Mouse (Mus musculus) forebrain, embryonic 10.5 days (tissue): Measurements from ENCODE around the gene Rab20. TPM values are rescaled to one million over a fixed set of nuclear protein-coding genes. Genes with fewer than 3 reads are reported as not detected.

Experiments
- DNase-seq: peaks from one replicate; pipeline ENCODE4 v3.0.0-alpha.2; 2017; ENCODE audit warnings: low spot score; ENCODE audit errors: extremely low spot score
- H3K27ac ChIP-seq: fragments of 300-500 bp; sonication (generic); 2 replicates; pipeline ENCODE4 v1.5.1; 2016; ENCODE audit warnings: mild to moderate bottlenecking
- H3K27me3 ChIP-seq: fragments of 300-500 bp; sonication (generic); 2 replicates; pipeline ENCODE4 v1.6.1; 2016; ENCODE audit warnings: mild to moderate bottlenecking; ENCODE audit not compliant: poor library complexity, severe bottlenecking
- H3K36me3 ChIP-seq: fragments of 300-500 bp; sonication (generic); replicated peaks from 2 replicates; pipeline ENCODE4 v1.6.1; 2016; ENCODE audit warnings: mild to moderate bottlenecking, moderate library complexity
- H3K4me1 ChIP-seq: fragments of 300-500 bp; sonication (generic); 2 replicates; pipeline ENCODE4 v1.6.1; 2016
- H3K4me3 ChIP-seq: fragments of 300-500 bp; sonication (generic); 2 replicates; pipeline ENCODE4 v1.5.1; 2016; ENCODE audit warnings: mild to moderate bottlenecking, moderate library complexity
- H3K9me3 ChIP-seq: fragments of 300-500 bp; sonication (generic); 2 replicates; pipeline ENCODE4 v1.6.1; 2016; ENCODE audit warnings: mild to moderate bottlenecking, moderate library complexity
- WGBS: fragments of 180-500 bp; shearing (Covaris S2); methylation state at CpG from one replicate; pipeline ENCODE4 v1.1.7; 2016; 5-methylcytosine and 5-hydroxymethylcytosine counted together
- polyA plus RNA-seq: library from polyadenylated mRNA; unstranded; fragments of >200 nt; fragmentation: Nextera tagmentation; extraction: Ambion mirVana; gene quantifications from 2 replicates; pipeline ENCODE4 v1.2.1, GENCODE M21; 2016

Rab20 gene
- 1.4 and 1.7 TPM in 2 replicates for polyA plus RNA-seq

DNA sequence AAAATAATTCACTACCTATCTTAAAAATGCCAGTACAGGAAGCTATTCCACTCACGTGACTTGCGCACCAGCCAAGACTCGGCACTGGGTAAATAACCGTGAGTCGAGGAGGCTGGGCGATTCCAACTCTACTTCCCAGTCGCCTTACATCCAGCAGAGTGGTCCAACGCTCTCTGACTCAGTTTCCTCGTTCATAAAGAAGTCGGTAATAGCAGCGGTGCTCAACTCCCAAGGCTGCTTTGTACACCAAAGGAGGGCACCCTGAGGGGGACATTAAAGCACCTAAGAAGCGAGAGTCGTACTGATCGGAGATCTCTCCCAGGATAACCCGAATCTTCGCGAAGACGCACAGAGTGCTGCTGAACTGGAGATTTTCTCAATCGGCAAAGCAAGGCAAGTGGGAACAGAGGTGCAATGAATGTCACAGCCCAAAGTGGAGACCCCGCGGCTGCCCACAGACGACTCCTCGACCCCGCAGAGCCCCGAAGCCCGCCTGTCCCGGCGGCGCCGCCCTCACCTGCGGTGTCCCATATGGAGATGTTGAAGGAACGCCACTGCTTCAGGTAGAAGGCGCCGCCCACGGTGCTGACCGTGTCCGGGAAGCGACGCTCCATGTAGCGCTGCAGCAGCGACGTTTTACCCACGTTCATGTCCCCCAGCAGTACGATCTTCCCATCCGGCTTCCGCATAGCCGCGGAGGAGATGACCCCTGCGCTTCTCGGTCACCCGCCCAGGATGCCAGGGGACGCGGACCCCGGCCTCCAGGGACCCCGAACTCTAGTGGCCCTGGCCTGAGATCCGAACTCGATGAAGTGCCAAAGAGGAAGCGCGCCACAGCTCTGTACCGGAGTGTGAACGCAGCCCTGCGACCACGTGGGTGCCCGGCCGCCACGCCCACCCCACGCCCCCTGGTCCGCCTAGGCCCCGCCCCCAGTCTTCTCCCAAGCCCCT, at the start of gene Rab20:
TSS of gene Rab20 (minus strand) at position 900 of the 951 bp plus-strand sequence.
- Histone ChIP-seq H3K27me3 (peaks cover 97% of the 10 kb centered on the region), H3K4me1 (peaks cover 63% of the 10 kb centered on the region), H3K36me3 (no peaks in the 10 kb centered on the region), H3K9me3 (no peaks in the 10 kb centered on the region), H3K27ac (peak within 1 kb of the TSS; percentile 30; the same call in 1 of the 2 replicates), H3K4me3 (peak within 1 kb of the TSS; percentile 66)
- WGBS: under 1% methylated on average over 69 of the region's 69 CpGs
- DNase-seq: peak; percentile 74

DNA sequence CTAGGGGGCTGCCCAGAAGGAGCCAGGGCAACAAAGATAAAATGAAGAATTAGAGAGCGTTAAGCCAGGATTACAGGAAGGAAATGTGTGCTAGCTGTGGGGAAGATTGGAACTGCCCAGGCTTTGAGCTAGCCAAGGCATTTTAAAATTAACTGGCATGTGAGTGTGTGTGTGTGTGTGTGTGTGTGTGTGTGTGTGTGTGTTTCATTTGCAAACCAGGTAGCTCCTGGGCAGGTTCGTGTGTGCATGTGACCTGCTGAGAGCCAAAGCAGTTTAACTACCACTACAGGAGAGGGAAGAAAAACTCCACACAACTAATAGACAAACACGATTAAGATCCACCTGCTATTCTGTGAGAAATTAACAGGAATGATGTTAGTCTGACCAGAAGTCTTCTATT, 44.8 kb upstream of the Rab20 start:
- no peak for DNase-seq
- Histone ChIP-seq H3K9me3 (no peaks in the 10 kb centered on the region), H3K27me3 (no peaks in the 10 kb centered on the region), H3K4me3 (no peak overlapping the region), H3K4me1 (no peaks in the 10 kb centered on the region), H3K36me3 (peaks cover 36% of the 10 kb centered on the region), H3K27ac (no peak overlapping the region)
- 87% methylated on average over 3 of the region's 3 CpGs for WGBS

DNA sequence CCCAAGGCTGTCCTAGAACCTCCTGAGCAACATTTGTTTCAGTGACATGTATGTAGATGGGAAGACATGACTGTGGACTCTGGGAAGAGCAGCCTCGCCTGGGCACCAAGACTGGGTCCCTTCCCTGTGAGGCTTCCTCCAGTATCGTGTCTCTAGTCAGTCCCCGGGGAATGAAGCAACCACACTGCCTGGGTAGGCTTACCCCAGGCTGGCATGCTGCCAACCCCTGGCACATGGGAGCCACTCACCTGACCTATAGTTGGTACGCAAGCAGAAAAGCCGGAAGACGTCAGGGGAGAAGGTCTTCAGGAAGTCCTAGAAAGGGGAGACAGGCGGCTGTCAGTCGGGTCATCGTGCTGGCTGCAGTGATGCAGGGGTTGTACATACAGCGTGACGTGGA, 40.2 kb upstream of the Rab20 start:
- Histone ChIP-seq H3K4me3 (no peak overlapping the region), H3K36me3 (peaks cover 79% of the 10 kb centered on the region), H3K27me3 (no peaks in the 10 kb centered on the region), H3K9me3 (no peaks in the 10 kb centered on the region), H3K27ac (no peak overlapping the region), H3K4me1 (no peaks in the 10 kb centered on the region)
- WGBS: 97% methylated on average over 11 of the region's 11 CpGs
- no peak for DNase-seq

DNA sequence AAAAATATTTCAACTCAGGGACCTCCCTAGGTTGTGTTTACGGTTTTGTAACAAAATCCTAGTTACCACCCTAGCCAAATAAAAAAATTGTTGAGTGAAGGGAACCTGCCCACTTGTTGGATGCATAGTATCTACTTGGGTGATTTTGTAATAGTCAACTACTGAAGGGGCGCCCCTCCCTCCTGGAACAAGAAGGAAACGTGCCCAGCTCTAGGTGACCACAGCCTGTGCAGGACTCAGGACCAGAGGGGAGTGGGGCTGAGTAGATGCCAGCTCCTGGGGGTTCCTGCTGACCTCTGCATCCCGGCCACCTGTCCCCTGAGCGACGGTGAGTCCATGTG, 39.5 kb upstream of the Rab20 start:
- Histone ChIP-seq H3K4me1 (no peaks in the 10 kb centered on the region), H3K27ac (no peak overlapping the region), H3K9me3 (no peaks in the 10 kb centered on the region), H3K27me3 (no peaks in the 10 kb centered on the region), H3K36me3 (peaks cover 82% of the 10 kb centered on the region), H3K4me3 (no peak overlapping the region)
- DNase-seq: no peak
- 87% methylated on average over 6 of the region's 6 CpGs for WGBS

DNA sequence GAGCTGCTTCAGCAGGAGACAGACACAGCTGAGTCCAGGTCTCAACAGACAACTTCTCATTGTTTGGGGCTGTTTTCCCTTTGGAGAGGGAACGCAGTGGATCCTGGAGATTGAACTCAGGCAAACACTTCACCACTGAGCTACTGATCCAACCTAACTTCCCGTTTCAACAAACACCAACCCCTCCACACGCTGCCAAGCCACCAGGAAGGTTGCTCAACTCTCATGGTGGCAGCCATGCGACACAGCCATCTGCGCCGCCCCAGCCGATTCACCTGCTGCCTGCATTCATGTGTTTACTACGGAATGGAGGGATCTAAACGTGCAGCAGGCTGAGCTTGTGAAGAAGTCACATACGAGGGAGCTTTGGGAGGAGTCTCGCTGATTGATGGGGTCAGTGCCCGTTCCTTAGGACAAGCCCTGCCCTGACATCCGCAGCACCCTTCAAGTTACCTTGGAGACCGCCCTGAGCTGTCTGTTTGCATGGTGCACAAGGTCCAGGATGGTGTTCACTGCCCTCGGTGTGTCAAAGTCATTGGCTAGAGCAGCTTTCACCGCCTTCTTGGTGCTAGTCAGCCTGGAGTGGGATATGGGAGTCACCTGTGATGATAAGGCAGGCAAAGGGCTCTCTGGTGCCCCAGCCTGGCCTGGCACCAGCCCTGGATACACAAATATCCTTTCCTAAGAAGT, 39.0 kb upstream of the Rab20 start:
- no peak for DNase-seq
- H3K4me1 ChIP-seq: no peaks in the 10 kb centered on the region
- H3K36me3 ChIP-seq: peaks cover 88% of the 10 kb centered on the region
- no peaks in the 10 kb centered on the region for H3K9me3 ChIP-seq
- WGBS: 93% methylated on average over 16 of the region's 16 CpGs
- no peak overlapping the region for H3K4me3 ChIP-seq
- H3K27me3 ChIP-seq: no peaks in the 10 kb centered on the region
- H3K27ac ChIP-seq: no peak overlapping the region

DNA sequence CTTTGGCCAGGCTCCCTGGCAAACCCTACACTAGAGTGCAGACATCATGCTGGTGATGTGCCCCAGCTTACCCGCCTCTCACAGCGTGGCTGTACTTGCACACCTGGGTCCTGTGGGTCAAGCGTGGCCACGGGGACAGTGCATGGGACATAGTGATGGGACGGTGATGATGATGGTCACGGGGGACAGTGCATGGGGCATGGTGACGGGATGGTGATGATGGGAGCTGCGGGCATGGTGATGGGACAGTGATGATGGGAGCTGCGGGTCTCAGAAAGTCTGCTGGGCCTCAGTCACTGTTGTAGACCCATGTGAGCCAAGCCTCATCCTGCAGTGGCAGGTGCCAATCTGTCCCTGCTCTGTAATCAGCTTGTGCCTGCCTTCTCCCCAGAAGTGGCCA, 37.8 kb upstream of the Rab20 start:
- WGBS: 95% methylated on average over 9 of the region's 9 CpGs
- Histone ChIP-seq H3K27ac (no peak overlapping the region), H3K27me3 (no peaks in the 10 kb centered on the region), H3K4me3 (no peak overlapping the region), H3K4me1 (no peaks in the 10 kb centered on the region), H3K9me3 (no peaks in the 10 kb centered on the region), H3K36me3 (peaks cover 88% of the 10 kb centered on the region)
- DNase-seq: no peak

DNA sequence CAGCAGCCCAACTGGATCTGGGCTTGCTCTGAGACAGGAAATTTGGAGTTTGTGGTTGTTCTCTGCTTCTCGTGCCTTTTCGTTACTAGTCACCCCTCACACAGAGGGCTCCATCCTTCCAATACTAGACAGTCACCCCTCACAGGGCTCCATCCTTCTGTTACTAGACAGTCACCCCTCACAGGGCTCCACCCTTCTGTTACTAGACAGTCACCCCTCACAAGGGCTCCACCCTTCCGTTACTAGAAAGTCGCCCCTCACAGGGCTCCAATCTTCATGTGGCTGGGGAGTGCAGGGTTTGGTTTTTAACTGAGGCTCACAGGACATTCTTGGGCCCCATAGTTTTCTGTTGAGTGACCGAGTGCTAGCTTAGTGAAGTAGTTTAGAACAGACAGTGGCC, 34.7 kb upstream of the Rab20 start:
- WGBS: 92% methylated on average over 5 of the region's 5 CpGs
- H3K4me3 ChIP-seq: no peak overlapping the region
- H3K9me3 ChIP-seq: no peaks in the 10 kb centered on the region
- H3K36me3 ChIP-seq: peaks cover 100% of the 10 kb centered on the region
- no peaks in the 10 kb centered on the region for H3K27me3 ChIP-seq
- no peak for DNase-seq
- H3K27ac ChIP-seq: no peak overlapping the region
- H3K4me1 ChIP-seq: no peaks in the 10 kb centered on the region

DNA sequence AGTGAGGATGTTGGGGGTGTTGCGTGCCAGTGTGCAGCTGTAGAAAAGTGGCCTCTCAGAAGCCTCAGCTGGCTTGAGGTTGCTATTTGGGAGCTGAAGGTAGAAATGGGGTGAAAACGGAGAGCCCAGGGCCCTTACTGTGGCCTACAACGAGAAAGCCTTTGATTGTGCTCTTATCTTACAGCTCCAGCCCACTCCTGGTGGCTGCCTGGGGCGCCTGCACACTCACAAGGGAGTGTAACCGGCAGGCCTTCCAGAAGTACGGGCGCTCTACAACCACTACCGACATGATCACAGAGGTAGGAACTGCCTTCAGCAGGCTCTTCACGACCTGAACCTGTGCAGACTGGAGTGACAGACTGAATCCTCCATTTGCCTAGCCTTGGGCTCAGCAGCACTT, 34.2 kb upstream of the Rab20 start:
- H3K36me3 ChIP-seq: peaks cover 100% of the 10 kb centered on the region
- no peaks in the 10 kb centered on the region for H3K27me3 ChIP-seq
- 88% methylated on average over 9 of the region's 9 CpGs for WGBS
- no peaks in the 10 kb centered on the region for H3K4me1 ChIP-seq
- H3K27ac ChIP-seq: no peak overlapping the region
- no peaks in the 10 kb centered on the region for H3K9me3 ChIP-seq
- no peak for DNase-seq
- H3K4me3 ChIP-seq: no peak overlapping the region

DNA sequence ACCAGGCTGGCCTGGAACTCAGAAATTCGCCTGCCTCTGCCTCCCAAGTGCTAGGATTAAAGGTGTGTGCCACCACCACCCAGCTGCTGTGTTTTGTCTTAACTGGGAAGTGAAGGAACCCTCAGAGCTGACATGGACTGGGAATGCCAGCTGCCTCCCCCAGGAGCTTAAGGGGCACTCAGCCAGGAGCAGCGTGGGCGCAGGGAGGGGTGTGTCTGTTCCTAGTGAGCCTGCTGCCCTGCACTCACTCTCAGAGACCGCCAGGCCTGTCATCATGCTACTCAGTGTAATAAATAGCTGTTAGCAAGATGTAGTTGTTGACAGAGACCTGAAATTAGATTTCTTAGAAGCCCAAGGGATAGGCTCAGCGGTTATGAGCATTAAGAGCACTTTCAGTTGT, 32.5 kb upstream of the Rab20 start:
- no peaks in the 10 kb centered on the region for H3K9me3 ChIP-seq
- no peak overlapping the region for H3K4me3 ChIP-seq
- H3K27ac ChIP-seq: no peak overlapping the region
- 96% methylated on average over 5 of the region's 5 CpGs for WGBS
- peaks cover 100% of the 10 kb centered on the region for H3K36me3 ChIP-seq
- no peaks in the 10 kb centered on the region for H3K4me1 ChIP-seq
- H3K27me3 ChIP-seq: no peaks in the 10 kb centered on the region
- DNase-seq: no peak

DNA sequence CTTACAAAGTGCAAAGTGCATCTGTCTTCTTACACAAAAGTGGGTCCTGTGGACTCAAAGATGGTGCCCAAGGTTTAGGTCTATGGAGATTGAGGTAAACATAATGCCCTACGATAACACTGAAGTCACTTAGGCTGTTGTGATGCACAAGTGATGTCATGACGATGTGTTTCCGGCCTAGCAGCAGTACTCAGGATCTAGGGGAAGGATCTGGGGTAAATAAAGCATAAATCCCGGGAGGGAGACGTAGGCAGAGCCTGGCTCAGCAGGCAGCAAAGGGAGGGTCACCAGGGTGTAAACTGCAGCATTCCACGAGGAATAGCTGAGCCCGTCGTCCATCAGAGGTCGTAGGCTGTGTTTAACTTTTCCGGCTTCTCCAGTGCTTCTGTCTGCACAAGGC, 30.4 kb upstream of the Rab20 start:
- no peak for DNase-seq
- peaks cover 100% of the 10 kb centered on the region for H3K36me3 ChIP-seq
- no peaks in the 10 kb centered on the region for H3K9me3 ChIP-seq
- no peaks in the 10 kb centered on the region for H3K4me1 ChIP-seq
- no peaks in the 10 kb centered on the region for H3K27me3 ChIP-seq
- no peak overlapping the region for H3K4me3 ChIP-seq
- WGBS: 87% methylated on average over 10 of the region's 10 CpGs
- H3K27ac ChIP-seq: no peak overlapping the region

DNA sequence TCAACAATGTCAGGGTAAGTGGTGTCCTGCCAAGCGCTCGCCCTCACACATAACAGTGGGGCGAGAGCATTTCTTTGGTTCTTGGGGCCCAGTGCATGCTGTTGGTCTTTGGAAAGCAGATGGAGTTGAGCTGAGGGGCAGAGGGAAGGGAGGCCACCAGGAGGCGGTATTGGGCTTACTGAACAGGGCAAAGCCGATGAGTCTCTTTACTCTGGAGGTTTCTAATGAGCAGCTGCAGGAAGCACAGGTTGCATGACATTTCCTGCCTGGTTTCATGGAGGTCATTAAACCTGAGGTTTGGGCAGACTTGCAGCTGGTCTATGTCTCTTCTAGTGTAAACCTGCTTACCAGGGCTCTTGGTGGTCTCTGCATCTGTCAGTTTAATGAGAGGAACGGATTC, 28.3 kb upstream of the Rab20 start:
- peak; percentile 49 for DNase-seq
- Histone ChIP-seq H3K4me3 (no peak overlapping the region), H3K9me3 (no peaks in the 10 kb centered on the region), H3K27ac (no peak overlapping the region), H3K27me3 (no peaks in the 10 kb centered on the region), H3K4me1 (no peaks in the 10 kb centered on the region), H3K36me3 (peaks cover 99% of the 10 kb centered on the region)
- whole genome bisulfite sequencing: 73% methylated on average over 6 of the region's 6 CpGs

DNA sequence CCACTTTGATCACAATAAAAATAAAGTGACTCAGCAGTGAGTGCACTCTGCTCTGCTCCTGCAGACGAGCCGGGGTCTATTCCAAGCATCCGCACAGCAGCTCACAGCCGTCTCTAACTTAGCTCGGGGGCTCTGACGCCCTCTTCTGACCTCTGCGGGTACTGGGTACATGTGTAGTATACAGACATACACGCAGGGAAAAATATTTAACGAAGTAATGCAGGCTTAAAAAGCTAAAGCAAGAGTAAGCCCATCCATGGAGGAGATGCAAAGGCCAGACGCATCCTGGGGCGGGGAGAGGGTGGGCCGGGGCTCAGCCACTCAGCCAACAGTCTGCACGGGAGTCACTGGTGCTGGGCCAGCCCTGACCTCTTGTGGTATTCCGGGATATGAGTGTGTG, 27.6 kb upstream of the Rab20 start:
- no peak overlapping the region for H3K4me3 ChIP-seq
- H3K27me3 ChIP-seq: no peaks in the 10 kb centered on the region
- peaks cover 98% of the 10 kb centered on the region for H3K36me3 ChIP-seq
- WGBS: 86% methylated on average over 14 of the region's 14 CpGs
- no peak for DNase-seq
- no peaks in the 10 kb centered on the region for H3K9me3 ChIP-seq
- H3K27ac ChIP-seq: no peak overlapping the region
- no peaks in the 10 kb centered on the region for H3K4me1 ChIP-seq
